Mouse (Mus musculus): ENCODE data around the gene Myo1f. TPM values are rescaled to one million over a fixed set of nuclear protein-coding genes. Genes with fewer than 3 reads are reported as not detected.

Gene Myo1f
- polyA plus RNA-seq, 1 experiment from 2014 or later, result 1.9 TPM

Other genes starting within 250 kb of the Myo1f start
- 11.4 and 13.2 TPM in 2 replicates for gene Zfp81, start 196.8 kb upstream of the Myo1f start, polyA plus RNA-seq (2016; fragmentation: Nextera tagmentation; extraction: Ambion mirVana)
- gene Zfp101, start 161.1 kb upstream of the Myo1f start, polyA plus RNA-seq (2016; fragmentation: Nextera tagmentation; extraction: Ambion mirVana), result 23.6 and 27.0 TPM in 2 replicates
- gene Actl9, start 122.8 kb upstream of the Myo1f start, polyA plus RNA-seq (2016; fragmentation: Nextera tagmentation; extraction: Ambion mirVana), result not detected in 2 replicates
- gene Adamts10, start 31.5 kb upstream of the Myo1f start, polyA plus RNA-seq (2016; fragmentation: Nextera tagmentation; extraction: Ambion mirVana), result 107 and 125 TPM in 2 replicates
- 40.1 and 40.7 TPM in 2 replicates for gene Zfp414, start 73.4 kb downstream of the Myo1f start, polyA plus RNA-seq (2016; fragmentation: Nextera tagmentation; extraction: Ambion mirVana)
- gene Pram1, start 82.3 kb downstream of the Myo1f start, polyA plus RNA-seq (2016; fragmentation: Nextera tagmentation; extraction: Ambion mirVana), result 0.55 and 0.56 TPM in 2 replicates
- 477 and 517 TPM in 2 replicates for gene Hnrnpm, start 131.2 kb downstream of the Myo1f start, polyA plus RNA-seq (2016; fragmentation: Nextera tagmentation; extraction: Ambion mirVana)
- gene March2, start 163.0 kb downstream of the Myo1f start, polyA plus RNA-seq (2016; fragmentation: Nextera tagmentation; extraction: Ambion mirVana), result 39.1 and 39.4 TPM in 2 replicates
- gene Rab11b, start 204.8 kb downstream of the Myo1f start, polyA plus RNA-seq (2016; fragmentation: Nextera tagmentation; extraction: Ambion mirVana), result 335 and 351 TPM in 2 replicates
- 43.2 and 43.7 TPM in 2 replicates for gene Angptl4, start 226.1 kb downstream of the Myo1f start, polyA plus RNA-seq (2016; fragmentation: Nextera tagmentation; extraction: Ambion mirVana)

All from limb, embryonic 12.5 days (tissue).